Mouse (Mus musculus) ovary, postnatal 14 days (tissue): ENCODE data around the gene Tfe3.
"Not testable (repeated sequence)": the region's sequence is repeated elsewhere in the genome, so short reads cannot be mapped to it uniquely, and the experiment has no call there.

Source experiments
- DNase-seq: peaks from one replicate; pipeline ENCODE4 v3.0.0; 2022; ENCODE audit warnings: low spot score

The Tfe3 gene

DNA sequence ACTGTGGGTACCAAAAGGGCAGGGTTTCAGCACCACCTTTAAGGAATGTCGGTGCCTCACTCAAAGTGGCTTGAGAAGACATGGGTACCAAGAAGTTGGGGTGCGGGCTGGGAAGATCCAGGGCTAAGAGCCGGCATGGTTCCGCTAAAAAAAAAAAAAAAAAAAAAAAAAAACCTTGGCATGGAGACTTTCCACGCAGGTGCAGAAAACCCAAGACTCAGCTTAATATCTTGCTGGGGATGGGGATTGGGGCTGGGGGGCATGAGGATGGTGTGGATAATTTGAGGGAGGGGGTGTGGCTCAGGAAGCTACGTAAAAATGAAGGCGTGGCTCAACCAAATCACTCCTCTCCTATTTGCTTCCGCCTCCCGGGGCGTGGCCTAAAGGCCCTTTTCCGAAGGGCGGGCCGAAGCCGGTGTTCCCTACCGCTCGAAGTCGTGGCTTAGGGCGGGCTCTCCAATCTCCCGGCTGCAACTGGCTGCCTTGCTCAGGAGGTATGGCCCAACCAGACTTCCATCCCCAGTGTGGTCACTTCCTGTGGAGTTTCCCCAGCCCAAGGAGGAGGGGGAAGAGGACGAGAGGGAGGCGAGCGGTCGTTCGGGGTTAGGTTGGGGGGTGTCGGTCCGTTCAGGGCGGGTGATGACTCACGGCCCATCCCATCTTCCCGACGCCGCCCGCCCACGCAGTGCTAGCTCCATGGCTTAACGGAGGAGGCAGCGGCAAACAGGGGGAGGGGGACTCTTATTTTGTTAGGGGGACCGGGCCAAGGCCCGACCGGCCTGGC is at the start of gene Tfe3:
TSS of gene Tfe3 (plus strand) at position 424 of the 784 bp plus-strand sequence.
- peak; percentile 74 for DNase-seq

DNA sequence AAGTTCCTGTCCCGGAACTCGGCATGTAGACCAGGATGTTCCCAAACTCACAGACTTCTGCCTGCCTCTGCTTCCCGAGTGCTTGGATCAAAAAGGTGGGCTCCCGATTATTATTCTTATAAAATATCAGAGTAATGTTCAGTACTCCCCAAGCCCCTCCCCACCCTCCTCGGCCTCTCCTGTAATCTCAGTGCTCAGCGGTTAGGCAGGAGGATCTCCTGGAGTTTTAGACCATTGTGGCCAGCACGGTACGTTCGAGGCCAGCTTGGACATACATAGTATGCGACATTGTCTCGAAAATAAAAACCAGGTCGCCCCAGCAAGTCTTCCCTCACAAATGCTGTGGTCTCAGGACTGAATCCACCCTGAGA is 48.6 kb upstream of the Tfe3 start:
- DNase-seq: not testable (repeated sequence)

DNA sequence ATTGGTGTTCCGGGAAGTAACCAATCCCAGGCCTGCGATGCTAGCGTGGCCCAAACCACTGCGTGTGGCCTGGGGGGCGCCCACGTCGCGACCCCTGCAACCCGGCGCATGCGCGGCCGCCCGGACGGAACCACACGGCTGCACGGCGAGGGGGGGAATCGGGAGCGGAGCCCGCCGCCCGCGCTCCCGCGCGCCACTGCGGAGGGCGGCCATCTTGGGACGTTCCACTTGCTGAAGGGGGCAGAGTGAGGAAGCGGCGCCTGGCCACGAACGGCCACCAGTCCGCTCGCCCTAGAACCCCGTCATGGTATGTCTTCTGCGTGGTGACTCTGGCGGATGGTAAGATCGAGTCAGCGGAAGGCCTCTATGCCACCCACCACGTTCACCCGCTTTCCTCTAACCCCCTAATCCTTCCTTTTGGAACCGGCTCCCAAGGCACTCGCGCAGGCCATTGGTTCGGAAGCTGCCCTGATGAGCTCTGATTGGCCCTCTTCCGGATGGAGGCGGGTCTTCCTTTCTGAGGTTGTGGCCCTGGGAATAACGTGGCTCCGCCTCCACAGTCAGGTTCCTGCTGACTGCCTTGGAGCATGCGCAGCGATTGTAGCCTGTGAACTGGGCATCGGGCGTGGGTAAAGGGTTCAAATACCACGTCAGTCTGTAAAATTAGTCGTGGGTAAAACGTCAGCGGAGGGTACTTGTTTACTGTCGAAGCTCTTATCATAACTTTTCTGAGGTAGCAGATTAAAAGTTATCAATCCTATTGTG is 48.0 kb upstream of the Tfe3 start, which contains the start of gene Wdr45:
TSS of gene Wdr45 (plus strand) at position 199 of the 765 bp plus-strand sequence.
- peak; percentile 73 for DNase-seq

DNA sequence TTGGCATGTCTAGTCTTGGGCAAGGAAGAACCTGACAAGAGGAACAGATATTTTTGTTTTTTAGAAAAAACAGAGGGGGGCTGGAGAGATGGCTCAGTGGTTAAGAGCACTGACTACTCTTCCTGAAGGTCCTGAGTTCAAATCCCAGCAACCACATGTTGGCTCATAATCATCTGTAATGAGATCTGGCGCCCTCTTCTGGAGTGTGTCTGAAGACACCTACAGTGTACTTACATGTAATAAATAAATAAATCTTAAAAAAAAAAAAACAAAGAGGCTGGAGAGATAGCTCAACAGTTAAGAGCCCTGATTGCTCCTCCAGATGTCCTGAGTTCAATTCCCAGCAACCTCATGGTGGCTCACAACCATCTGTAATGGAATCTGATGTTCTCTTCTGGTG is 46.3 kb upstream of the Tfe3 start:
- DNase-seq: not testable (repeated sequence)

DNA sequence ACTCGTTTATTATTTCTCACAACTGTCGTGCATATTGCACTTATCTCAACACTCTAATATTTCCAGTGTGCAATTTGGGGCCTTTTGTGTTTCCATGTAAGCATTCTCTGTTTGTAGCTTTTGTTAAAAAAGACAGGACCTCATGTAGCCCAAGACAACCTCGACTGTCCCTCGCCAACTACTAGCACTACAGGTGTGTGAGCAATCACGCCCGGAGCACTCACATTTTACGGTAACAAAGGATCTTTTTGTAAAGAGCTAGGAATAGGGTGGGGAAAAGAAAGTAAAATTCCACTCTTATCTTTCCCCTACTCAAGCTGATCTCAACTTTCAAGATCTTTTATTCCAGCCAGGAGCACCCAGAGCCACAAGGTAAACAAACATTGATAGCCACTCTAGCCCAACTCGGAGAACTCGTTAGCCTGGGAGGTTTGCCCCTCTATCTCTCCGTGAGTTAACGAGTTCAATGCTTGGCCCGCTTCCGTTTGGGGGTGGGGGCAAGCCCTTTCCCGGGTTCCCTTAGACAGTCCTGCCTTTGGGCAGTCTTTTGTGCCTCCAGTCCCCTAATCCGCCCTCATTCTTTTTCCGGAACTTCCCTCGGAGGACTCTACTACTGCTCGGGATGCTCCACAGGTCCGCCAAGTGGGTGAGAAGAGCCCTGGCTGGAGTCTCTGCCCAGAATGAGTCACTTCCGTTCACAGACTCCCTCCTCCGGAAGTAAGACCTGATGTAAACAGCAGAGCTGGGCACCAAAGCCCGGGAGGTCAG is 40.7 kb upstream of the Tfe3 start, which contains the start of gene Gm45208:
TSS of gene Gm45208 (plus strand) at position 732 of the 768 bp plus-strand sequence.
- peak; percentile 46 for DNase-seq

DNA sequence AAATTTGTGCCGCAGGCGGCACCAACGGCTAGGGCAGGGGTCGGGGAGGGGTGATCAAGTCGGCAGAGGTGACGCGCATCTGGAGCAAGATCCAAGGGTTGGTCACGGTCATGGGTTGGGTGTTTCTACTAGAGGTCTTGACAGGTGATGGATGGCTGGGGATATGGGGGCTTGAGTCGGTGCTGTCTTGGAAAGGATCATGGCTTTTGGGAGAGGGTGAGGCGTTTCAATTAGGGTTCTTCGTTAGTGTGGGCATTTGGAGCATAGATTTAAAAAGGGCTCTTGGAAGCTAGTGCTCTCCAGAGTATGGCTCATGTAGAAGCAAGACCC is 40.1 kb upstream of the Tfe3 start:
- no peak for DNase-seq

DNA sequence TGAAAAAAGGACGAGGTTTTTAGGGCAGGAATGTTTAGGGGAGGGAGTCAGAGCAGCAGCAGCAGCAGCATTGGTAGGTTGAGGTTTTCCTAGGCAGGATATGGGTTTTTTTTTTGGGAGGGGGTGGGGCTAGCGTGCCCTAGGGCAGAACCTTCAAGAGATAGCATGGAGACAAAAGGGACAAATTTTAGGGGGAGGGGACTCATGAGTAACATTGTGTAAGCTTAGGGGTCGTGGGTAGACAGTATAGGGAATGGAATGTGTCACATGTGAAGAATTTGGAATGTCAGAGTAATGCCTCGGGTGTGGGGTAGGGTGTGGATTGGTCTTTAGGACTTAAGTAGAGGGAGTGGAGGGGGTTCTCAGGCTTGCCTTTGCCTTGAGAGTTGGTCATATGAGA is 39.7 kb upstream of the Tfe3 start:
- DNase-seq: no peak

DNA sequence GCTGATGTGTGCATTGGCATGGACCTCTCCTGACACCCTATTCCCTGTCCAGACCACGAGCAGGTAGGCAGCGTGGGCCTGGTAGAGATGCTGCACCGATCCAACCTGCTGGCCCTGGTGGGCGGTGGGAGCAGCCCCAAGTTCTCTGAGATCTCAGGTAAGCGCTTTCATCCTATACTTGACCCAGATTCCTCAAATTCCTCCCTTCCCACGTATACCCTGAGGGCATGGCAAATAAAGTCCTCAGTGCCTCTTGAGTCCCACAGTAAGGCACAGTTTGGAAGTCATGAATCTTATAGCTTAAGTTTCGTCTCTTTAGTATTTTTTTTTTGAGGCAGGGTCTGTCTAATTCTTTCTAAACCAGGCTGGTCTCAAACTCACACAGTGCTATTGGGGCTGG is 38.2 kb upstream of the Tfe3 start:
- no peak for DNase-seq

DNA sequence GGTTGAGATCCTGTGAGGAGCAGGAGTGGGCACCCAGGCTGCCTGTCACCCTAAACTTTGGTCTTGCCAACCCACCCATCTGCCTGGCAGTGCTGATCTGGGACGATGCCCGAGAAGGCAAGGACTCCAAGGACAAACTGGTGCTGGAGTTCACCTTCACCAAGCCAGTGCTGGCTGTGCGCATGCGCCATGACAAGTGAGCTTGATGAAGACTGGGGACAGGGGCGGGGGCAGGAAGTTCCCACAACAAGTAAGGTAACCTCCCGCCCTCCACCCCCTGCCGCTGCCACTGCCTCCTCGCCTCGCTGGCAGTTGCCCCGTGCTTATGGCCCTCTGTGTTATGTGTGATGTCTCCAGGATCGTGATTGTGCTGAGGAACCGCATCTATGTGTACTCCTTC is 36.5 kb upstream of the Tfe3 start:
- no peak for DNase-seq

DNA sequence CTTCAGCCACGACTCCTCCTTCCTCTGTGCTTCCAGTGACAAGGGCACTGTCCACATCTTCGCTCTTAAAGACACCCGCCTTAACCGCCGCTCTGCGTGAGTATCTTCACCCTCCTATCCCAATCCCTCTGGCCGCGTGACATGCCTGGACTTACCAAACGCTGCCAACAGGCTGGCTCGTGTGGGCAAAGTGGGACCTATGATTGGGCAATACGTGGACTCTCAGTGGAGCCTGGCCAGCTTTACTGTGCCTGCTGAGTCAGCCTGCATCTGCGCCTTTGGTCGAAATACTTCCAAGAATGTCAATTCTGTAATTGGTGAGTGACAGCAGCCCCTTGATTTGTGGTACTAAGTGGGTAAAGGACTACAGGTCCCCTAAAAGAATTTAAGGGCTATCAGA is 35.2 kb upstream of the Tfe3 start:
- DNase-seq: no peak

DNA sequence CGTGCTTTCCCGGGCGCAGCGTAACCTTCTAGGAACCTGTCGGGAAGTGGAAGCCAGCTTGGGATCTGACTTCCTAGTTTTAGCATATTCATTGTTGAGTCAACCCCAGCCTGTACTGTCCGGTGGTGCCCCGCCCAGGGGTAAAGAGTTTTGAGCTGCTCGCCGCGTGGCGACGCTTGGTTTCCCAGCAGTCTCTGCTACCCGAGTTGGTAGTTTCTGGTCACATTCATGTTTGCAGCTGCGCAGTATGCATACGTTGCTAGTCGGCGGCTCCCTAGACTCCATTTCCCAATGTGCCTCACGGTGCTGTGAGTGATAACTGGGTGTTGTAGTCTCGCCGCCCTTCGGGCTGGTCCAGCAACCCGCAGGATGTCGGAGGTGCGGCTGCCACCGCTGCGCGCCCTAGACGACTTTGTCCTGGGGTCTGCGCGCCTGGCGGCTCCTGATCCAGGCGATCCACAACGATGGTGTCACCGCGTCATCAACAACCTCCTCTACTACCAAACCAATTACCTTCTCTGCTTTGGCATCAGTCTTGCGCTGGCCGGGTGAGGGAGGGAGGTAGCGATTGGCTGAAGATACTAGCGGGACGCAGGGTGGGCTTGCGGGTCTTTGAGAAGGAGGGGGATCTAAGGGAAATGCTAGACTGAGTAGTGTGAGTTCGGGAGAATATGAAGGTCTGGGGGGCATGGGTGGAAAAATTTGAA is 34.0 kb upstream of the Tfe3 start, which contains the start of gene Praf2:
TSS of gene Praf2 (plus strand) at position 225 of the 707 bp plus-strand sequence.
- peak; percentile 53 for DNase-seq

DNA sequence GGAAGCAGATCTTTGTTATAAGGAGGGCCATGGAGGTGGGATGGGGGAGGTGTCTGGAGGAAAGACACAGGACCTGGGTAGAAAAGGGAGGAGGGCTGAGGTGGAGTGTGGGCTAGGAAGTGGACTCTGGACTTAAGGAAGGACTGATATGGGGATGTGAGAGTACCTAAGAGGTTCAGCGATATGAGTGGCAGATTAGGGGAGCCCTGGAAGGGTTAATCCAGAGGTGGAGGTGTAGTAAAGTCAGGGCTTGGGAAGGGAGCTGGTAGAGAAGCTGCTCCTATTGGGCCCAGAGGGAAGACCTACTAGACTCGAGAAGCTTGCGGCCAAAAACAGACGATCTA is 33.5 kb upstream of the Tfe3 start:
- no peak for DNase-seq

DNA sequence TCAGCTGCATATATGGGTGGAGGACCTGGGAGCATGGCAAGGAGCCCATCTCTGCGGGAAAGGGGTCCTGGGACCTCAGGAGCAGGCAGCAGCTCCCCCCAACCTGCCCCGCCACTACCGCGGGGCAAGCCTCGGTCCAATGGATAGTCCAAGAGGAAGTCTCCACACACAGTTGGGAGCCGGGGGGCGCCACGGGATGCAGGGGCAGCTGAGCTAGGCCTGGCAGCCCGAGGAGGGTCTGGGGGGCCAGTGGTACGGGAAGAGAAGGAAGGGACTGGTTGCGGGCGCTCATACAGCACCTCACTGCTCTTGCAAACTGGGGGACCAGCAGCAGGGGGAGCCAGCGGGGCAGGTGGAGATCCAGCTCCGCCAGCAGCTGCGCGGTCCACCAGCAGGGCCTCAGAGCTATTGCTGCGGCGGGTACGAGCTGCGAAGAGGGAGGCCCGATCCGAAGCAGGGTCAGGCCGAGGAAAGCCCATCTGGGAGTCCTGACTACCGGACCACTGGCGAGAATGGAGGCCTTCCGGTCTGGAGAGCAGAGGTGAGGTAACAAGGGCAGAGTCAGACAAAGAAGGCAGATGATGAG is 28.7 kb upstream of the Tfe3 start:
- peak; percentile 45 for DNase-seq

DNA sequence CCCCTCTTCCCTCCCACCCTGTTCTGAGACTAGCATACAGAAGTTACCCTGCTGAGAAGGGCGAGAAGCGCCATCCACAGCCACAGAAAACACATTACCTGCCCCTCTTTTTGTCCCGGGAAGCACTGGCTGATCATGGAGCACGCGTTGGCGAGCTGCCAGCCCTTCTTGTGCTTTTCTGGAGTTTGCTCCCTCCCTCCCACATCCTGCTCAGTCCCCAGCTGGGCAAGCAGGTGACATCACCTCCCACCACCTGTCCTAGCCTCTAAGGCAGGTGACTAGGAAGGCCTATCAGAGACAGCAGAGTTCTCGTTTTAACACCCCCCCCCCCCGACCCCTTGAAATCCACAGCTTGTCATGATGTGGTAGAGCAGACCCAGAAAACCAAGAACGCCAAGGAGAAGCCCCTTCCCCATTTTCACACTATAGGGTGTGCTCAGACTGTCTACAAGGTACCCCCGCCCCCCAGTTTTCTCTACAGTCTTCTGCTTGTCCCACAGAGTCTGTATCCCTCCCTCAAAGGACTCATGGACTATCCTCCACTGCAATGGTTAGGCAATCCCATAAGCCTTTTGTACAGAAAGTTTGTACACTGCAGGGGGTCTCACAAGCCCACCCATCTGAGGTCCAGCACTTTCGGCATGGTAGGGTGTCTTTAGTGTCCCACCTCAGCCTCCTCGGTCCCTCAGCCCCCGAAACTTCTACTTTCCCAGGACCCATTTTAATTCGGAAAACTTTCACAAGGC is 22.9 kb upstream of the Tfe3 start:
- no peak for DNase-seq

DNA sequence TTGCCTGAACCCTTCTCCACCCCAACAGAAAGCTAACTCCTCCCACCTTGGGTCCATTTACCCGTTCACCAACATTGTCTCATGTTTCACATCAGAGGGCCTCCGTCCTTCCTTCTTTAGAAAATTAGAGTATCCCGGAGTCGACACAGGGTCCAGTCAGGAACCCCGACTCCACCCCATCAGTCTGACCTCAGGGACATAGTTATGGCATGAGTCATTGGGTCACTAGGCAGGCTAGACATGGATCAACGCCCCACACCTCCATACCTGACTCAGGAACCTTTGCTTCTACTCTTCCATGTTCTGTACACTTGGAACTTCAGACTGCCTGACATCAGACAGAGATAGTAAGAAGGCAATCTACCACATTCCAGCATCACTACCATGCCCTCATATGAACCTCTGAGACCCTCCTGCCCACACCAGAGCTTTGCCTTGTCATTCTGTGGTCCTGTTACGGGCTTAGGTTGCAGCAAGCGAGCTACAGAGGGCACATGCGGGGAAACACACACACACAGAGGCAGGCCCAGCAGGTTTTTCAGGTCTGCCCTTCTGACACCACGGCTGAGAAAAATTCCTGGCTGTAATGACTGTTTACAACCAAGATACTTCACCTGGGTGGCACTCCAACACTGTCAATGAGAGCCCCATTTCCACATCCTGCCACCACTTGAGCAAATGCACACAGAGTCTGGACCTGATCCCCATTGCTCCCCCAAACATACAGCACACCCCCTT is 22.1 kb upstream of the Tfe3 start:
- DNase-seq: no peak

DNA sequence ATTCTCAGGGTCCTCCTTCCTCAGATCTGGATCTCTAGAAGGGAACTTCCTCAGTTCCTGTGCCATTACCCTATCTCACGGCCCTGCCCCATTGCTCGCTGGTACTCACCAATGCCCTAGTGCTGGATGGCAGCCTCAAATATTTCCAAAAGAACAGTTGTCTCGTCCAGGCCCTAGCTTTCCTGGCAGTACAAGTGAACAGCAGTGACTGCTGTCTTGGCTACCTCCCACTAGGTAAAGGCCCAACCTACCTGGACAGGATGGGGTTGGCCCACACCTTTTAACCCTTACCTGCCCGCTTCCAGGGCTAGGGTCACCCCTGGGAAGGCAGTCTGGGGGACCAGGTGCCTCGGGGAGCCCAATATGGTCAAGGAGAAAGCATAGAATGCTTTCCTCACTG is 21.3 kb upstream of the Tfe3 start:
- DNase-seq: no peak

DNA sequence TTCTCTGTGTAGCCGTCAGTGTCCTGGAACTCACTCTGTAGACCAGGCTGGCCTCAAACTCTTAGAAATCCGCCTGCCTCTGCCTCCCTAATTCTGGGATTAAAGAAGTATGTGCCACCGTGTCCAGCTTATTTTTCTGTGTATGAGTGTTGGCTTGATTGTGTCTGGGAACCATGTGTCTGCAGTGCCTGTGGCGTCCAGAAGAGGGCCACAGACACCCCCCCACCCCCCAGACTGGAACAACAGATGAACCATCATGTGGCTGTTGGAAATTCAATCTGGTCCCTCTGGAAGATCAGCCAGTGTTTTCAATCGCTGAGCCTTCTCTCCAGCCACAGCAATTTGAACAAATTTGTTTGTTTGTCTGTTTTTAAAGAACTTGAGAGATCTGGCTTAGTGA is 18.9 kb upstream of the Tfe3 start:
- DNase-seq: no peak

DNA sequence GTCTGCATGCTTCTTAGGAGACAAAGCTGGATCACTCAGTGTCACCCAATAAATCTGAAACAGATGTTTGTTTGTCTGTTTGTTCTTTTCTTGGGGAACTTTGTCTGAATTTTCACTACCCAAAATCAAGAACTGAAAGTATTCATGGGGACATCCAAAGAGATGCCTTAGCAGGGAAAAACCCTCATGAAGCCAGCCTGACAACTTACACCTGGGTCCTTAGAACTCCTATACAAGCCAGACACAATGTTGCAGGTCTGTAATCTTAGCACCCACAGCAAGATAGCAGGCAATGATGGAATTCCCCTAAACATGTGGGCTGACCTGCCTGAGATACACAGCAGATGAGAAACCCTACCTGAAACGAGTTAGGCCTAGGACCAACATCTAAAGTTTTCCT is 17.4 kb upstream of the Tfe3 start:
- no peak for DNase-seq

DNA sequence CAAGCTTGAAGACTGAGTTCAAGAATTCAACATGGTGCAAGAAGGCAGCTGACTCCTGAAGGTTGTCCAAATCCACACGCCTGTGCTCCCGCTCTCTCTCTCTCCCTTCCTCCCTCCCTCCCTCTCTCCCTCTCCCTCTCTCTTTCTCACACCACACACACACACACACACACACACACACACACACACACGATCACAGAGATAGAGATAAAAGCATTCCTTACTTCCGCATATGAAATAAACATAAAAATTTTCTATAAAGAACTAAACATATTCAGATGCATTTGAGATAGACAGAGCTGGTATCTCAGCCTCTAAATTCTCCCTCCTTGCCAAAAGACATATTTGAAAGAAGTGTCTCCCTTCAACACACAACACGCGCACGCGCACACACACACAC is 16.9 kb upstream of the Tfe3 start:
- DNase-seq: no peak

DNA sequence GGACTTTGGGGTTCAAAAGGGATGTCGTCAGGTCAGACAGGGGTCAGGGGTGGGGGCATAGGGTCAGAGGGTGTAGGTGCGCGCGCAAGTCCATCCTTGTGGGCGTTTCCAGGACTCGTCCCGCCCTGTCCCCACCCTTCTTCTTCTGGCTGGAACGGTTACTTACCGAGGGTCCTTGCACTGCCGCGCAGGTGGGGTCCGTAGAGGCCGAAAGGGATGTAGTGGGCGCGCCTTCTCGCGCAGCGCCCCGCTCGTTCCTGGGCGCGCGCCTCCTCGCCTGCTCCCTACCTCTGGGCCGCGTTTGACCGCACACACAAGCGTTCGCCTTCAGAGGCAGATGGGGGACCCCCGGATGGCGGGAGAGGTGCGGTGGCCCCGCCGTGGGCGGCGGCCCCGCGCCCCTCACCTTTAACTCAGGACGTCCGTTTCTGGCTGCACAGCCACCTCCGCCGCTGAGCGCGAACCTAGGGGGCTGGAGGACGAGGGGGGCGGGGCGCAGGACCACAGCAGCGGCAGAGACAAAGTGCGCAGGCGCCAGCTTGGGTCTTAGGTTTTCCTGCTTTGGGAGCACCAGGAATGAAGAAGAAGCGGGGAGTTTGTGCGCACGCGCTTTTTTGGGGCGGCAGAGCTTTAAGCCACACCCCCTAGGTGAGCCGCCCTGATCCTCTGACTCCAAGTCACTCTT is 11.8 kb upstream of the Tfe3 start, which contains the start of gene Ccdc120:
TSS of gene Ccdc120 (minus strand) at position 474 of the 685 bp plus-strand sequence.
- DNase-seq: peak; percentile 52
